Mouse (Mus musculus): ENCODE measurements around the gene Fau. TPM values are rescaled to one million over a fixed set of nuclear protein-coding genes. Genes with fewer than 3 reads are reported as not detected.

Gene Fau
- polyA plus RNA-seq, 1 experiment: 882 TPM

- 91% methylated on average over 19 of the region's 19 CpGs for WGBS
- Histone ChIP-seq H3K4me1 (ENCODE audit: control insufficient read depth, insufficient read depth, low read length) (peaks cover 11% of the 10 kb centered on the region), H3K36me3 (ENCODE audit: control insufficient read depth, insufficient read depth, low read length) (no peaks in the 10 kb centered on the region; the same call in 1 of the 2 replicates), H3K4me3 (ENCODE audit: insufficient read depth, low read depth, low read length) (no peak overlapping the region), H3K27me3 (replicated peaks; ENCODE audit: control insufficient read depth, insufficient read depth, low read length) (no peaks in the 10 kb centered on the region), H3K27ac (ENCODE audit: insufficient read depth, low read depth, low read length) (no peak overlapping the region)
- TF ChIP-seq CTCF (conservative IDR thresholded peaks at IDR 0.05; ENCODE audit: insufficient read depth, insufficient read length, low read depth, low read length): no peak
- TF ChIP-seq POLR2A (IDR thresholded peaks at IDR 0.05; ENCODE audit: low read depth, low read length): no peak
- no peak for DNase-seq
Measured at GRCm38 (mm10) chr19:6071261-6071660, 13.6 kb downstream of the Fau start.

GRCm38 (mm10) chr19:6073889-6074288, 16.2 kb downstream of the Fau start:
- Histone ChIP-seq H3K4me3 (ENCODE audit: insufficient read depth, low read depth, low read length) (no peak overlapping the region), H3K4me1 (ENCODE audit: control insufficient read depth, insufficient read depth, low read length) (peaks cover 5% of the 10 kb centered on the region), H3K36me3 (ENCODE audit: control insufficient read depth, insufficient read depth, low read length) (no peaks in the 10 kb centered on the region; the same call in 1 of the 2 replicates), H3K27me3 (replicated peaks; ENCODE audit: control insufficient read depth, insufficient read depth, low read length) (no peaks in the 10 kb centered on the region), H3K27ac (ENCODE audit: insufficient read depth, low read depth, low read length) (no peak overlapping the region)
- DNase-seq: no peak
- 93% methylated on average over 5 of the region's 5 CpGs for WGBS
- TF ChIP-seq CTCF (conservative IDR thresholded peaks at IDR 0.05; ENCODE audit: insufficient read depth, insufficient read length, low read depth, low read length) (no peak), POLR2A (IDR thresholded peaks at IDR 0.05; ENCODE audit: low read depth, low read length) (no peak)

- Histone ChIP-seq H3K27me3 (replicated peaks; ENCODE audit: control insufficient read depth, insufficient read depth, low read length) (no peaks in the 10 kb centered on the region), H3K4me3 (ENCODE audit: insufficient read depth, low read depth, low read length) (peak within 1 kb of the TSS; percentile 73), H3K36me3 (ENCODE audit: control insufficient read depth, insufficient read depth, low read length) (no peaks in the 10 kb centered on the region), H3K4me1 (ENCODE audit: control insufficient read depth, insufficient read depth, low read length) (peaks cover 5% of the 10 kb centered on the region), H3K27ac (ENCODE audit: insufficient read depth, low read depth, low read length) (peak within 1 kb of the TSS; percentile 61)
- WGBS: under 1% methylated on average over 33 of the region's 33 CpGs
- TF ChIP-seq CTCF (conservative IDR thresholded peaks at IDR 0.05; ENCODE audit: insufficient read depth, insufficient read length, low read depth, low read length) (no peak), POLR2A (IDR thresholded peaks at IDR 0.05; ENCODE audit: low read depth, low read length) (no peak)
- DNase-seq: peak; percentile 95
Measured at GRCm38 (mm10) chr19:6076564-6077393, 19.1 kb downstream of the Fau start, which contains the start of gene Vps51. Vps51 (minus strand) TSS chr19:6077231.

- H3K27me3 ChIP-seq (replicated peaks; ENCODE audit: control insufficient read depth, insufficient read depth, low read length): no peaks in the 10 kb centered on the region
- H3K27ac ChIP-seq (ENCODE audit: insufficient read depth, low read depth, low read length): no peak within 1 kb of the TSS
- no peaks in the 10 kb centered on the region for H3K36me3 ChIP-seq (ENCODE audit: control insufficient read depth, insufficient read depth, low read length)
- 91% methylated on average over 12 of the region's 12 CpGs for WGBS
- DNase-seq: no peak
- H3K4me3 ChIP-seq (ENCODE audit: insufficient read depth, low read depth, low read length): no peak within 1 kb of the TSS
- peaks cover 5% of the 10 kb centered on the region for H3K4me1 ChIP-seq (ENCODE audit: control insufficient read depth, insufficient read depth, low read length)
- TF ChIP-seq CTCF (conservative IDR thresholded peaks at IDR 0.05; ENCODE audit: insufficient read depth, insufficient read length, low read depth, low read length): no peak
- no peak for TF ChIP-seq POLR2A (IDR thresholded peaks at IDR 0.05; ENCODE audit: low read depth, low read length)
Measured at GRCm38 (mm10) chr19:6079983-6080480, 22.4 kb downstream of the Fau start, which contains the start of gene Tmem262. Tmem262 (plus strand) TSS chr19:6080033.

GRCm38 (mm10) chr19:6082156-6082555, 24.5 kb downstream of the Fau start, which contains the start of gene Gm28374:
Gm28374 (minus strand) TSS chr19:6082256.
- Histone ChIP-seq H3K4me1 (ENCODE audit: control insufficient read depth, insufficient read depth, low read length) (no peaks in the 10 kb centered on the region; the same call in 1 of the 2 replicates), H3K4me3 (ENCODE audit: insufficient read depth, low read depth, low read length) (no peak within 1 kb of the TSS), H3K27me3 (replicated peaks; ENCODE audit: control insufficient read depth, insufficient read depth, low read length) (no peaks in the 10 kb centered on the region), H3K36me3 (ENCODE audit: control insufficient read depth, insufficient read depth, low read length) (no peaks in the 10 kb centered on the region), H3K27ac (ENCODE audit: insufficient read depth, low read depth, low read length) (no peak within 1 kb of the TSS)
- no peak for DNase-seq
- WGBS: 88% methylated on average over 9 of the region's 9 CpGs
- no peak for TF ChIP-seq POLR2A (IDR thresholded peaks at IDR 0.05; ENCODE audit: low read depth, low read length)
- no peak for TF ChIP-seq CTCF (conservative IDR thresholded peaks at IDR 0.05; ENCODE audit: insufficient read depth, insufficient read length, low read depth, low read length)

- Histone ChIP-seq H3K4me1 (ENCODE audit: control insufficient read depth, insufficient read depth, low read length) (no peaks in the 10 kb centered on the region; the same call in 1 of the 2 replicates), H3K27me3 (replicated peaks; ENCODE audit: control insufficient read depth, insufficient read depth, low read length) (no peaks in the 10 kb centered on the region), H3K36me3 (ENCODE audit: control insufficient read depth, insufficient read depth, low read length) (no peaks in the 10 kb centered on the region), H3K27ac (ENCODE audit: insufficient read depth, low read depth, low read length) (no peak within 1 kb of the TSS), H3K4me3 (ENCODE audit: insufficient read depth, low read depth, low read length) (peak within 1 kb of the TSS; percentile 66)
- peak; percentile 98 for DNase-seq
- no peak for TF ChIP-seq CTCF (conservative IDR thresholded peaks at IDR 0.05; ENCODE audit: insufficient read depth, insufficient read length, low read depth, low read length)
- TF ChIP-seq POLR2A (IDR thresholded peaks at IDR 0.05; ENCODE audit: low read depth, low read length): peak; percentile 58
- under 1% methylated on average over 58 of the region's 58 CpGs for WGBS
Measured at GRCm38 (mm10) chr19:6084478-6085248, 27.0 kb downstream of the Fau start, which contains the start of the genes Zfpl1 and Cdca5. Zfpl1 (minus strand) TSS chr19:6084956. Cdca5 (plus strand) TSS chr19:6084983.

All from kidney, adult 2 months (tissue).